Mouse (Mus musculus) forebrain, embryonic 13.5 days (tissue): Measurements from ENCODE around the gene Pibf1. TPM values are rescaled to one million over a fixed set of nuclear protein-coding genes. Genes with fewer than 3 reads are reported as not detected.

Experiments used
- polyA plus RNA-seq: library from polyadenylated mRNA; unstranded; fragments of >200 nt; fragmentation: Nextera tagmentation; extraction: Ambion mirVana; gene quantifications from 2 replicates; pipeline ENCODE4 v1.2.1, GENCODE M21; 2015

The Pibf1 gene
- polyA plus RNA-seq, 1 experiment from 2014 or later, result 21.2 TPM

Other genes with a start within 250 kb of the Pibf1 start
- gene Rpl36a-ps1, start 105.1 kb upstream of the Pibf1 start, polyA plus RNA-seq, result 0.74 TPM in 1 of 2 replicates, not detected in the other
- gene Mzt1, start 53.3 kb upstream of the Pibf1 start, polyA plus RNA-seq, result 131 and 146 TPM in 2 replicates
- gene Bora, start 53.2 kb upstream of the Pibf1 start, polyA plus RNA-seq, result 48.2 and 50.4 TPM in 2 replicates
- 24.8 and 29.8 TPM in 2 replicates for gene Dis3, start 346 bp downstream of the Pibf1 start, polyA plus RNA-seq
- 1.8 and 2.1 TPM in 2 replicates for gene Klf5, start 199.3 kb downstream of the Pibf1 start, polyA plus RNA-seq